Mouse (Mus musculus) granulocyte monocyte progenitor cell, adult 5-6 weeks (primary cell): ENCODE data around the gene Gnai3. TPM values are rescaled to one million over a fixed set of nuclear protein-coding genes. Genes with fewer than 3 reads are reported as not detected.
A peak's percentile ranks its signal among the peaks of the same experiment; 100 is the strongest.

Source experiments
- ATAC-seq: replicated peaks from 2 replicates; pipeline ENCODE4 v1.8.0; 2016; ENCODE audit warnings: mild to moderate bottlenecking, moderate TSS enrichment, inconsistent platforms; ENCODE audit not compliant: poor library complexity, severe bottlenecking
- total RNA-seq, 2 experiments: library from RNA; stranded (forward) in 1 of 2; stranded (reverse) in 1 of 2; fragments of 200-712, 200-1000 nt in 1 of 2; fragments of >200 nt in 1 of 2; fragmentation: Nextera tagmentation in 1 of 2; gene quantifications; 2 replicates each; pipeline ENCODE4 v1.2.3; 2014 to 2017

The Gnai3 gene
- total RNA-seq, 2 experiments from 2014 or later = 82.3 to 139 TPM

- peak; percentile 66 for ATAC-seq
Observed at GRCm38 (mm10) chr3:108086470-108086979, 59.4 kb downstream of the Gnai3 start, which contains the start of gene Ampd2. Ampd2 (minus strand) TSS chr3:108086651.

GRCm38 (mm10) chr3:108085721-108086469, 60.1 kb downstream of the Gnai3 start:
- peak; percentile 33 for ATAC-seq

DNA sequence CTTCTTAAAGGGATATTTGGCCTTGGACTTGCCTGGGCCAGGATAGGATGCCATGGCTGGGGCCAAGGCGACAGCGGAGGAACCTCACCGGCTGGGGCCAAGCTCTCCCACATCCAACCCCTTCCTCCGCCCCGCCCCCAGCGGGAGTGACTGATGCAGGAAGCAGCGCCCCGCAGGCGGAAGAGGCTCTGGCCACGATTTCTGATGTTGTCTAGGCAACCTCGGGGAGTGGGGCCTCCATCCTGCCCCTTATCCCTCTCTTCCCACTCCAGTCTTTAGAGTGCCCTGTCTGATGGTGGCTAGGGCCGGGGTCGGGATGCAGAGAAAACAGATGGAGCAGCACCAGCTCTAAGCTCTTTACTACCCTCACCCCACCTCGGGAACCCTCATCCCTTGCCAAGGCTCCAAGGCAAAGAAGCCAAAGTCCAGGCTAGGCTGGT, 60.6 kb downstream of the Gnai3 start:
- ATAC-seq = peak; percentile 70

GRCm38 (mm10) chr3:108084767-108085270, 61.1 kb downstream of the Gnai3 start:
- no peak for ATAC-seq

DNA sequence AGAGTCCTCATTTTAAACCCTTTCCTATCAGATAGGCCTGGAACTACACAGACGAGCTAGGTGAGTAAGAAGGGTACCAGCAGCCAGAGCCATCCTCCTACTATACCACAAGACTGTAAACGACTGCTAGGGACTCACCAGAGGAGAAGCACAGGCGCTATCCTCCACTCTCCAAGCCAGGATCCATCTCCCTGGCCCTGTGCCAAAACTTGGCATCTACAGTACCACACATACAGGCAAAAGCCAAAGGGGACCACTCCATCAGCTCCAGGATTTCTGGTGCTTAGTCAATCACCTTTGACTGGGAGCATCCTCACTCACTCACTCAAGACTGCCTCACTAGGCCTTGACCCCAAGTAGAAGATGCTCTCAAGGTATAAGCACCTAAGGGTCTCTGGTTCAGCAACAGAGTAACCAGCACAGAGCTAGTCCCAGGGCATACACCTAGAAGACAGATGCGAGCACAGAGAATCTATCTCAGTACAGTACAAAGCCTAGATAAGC, 62.0 kb downstream of the Gnai3 start:
- no peak for ATAC-seq

GRCm38 (mm10) chr3:108083161-108083560, 62.8 kb downstream of the Gnai3 start:
- peak; percentile 24 for ATAC-seq

DNA sequence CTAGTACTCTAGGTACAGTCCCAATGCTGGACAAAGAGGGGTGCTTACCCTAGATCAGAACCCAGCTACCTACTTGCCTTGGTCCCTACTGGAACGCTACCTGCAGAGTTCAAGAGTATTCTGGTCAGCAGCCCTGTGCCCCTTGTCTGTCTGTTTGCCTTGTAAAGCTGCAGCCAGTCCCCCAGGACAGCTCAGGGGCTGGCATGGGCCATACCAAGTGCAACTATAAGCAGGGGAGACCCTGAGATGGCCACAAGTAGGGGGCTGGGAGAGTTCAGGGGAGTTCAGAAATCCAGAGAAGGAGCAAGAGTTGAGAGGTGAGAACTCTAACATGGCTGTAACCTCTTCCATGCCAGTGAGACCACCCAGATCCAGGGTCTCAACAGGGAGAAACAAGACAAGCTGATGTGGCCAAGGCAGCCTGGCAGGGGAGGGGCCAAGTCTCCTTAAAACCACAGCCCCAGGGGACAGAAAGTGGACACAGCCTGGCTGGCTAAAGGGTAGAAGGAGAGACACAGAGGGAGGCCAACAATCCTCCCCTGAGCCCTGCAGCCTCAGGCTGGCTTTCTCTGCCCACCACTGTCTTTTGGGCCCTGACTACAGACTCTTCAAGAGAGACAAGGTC, 63.6 kb downstream of the Gnai3 start:
- no peak for ATAC-seq

GRCm38 (mm10) chr3:108081681-108082080, 64.3 kb downstream of the Gnai3 start:
- no peak for ATAC-seq

- ATAC-seq = no peak
Observed at GRCm38 (mm10) chr3:108076836-108077235, 69.1 kb downstream of the Gnai3 start.

DNA sequence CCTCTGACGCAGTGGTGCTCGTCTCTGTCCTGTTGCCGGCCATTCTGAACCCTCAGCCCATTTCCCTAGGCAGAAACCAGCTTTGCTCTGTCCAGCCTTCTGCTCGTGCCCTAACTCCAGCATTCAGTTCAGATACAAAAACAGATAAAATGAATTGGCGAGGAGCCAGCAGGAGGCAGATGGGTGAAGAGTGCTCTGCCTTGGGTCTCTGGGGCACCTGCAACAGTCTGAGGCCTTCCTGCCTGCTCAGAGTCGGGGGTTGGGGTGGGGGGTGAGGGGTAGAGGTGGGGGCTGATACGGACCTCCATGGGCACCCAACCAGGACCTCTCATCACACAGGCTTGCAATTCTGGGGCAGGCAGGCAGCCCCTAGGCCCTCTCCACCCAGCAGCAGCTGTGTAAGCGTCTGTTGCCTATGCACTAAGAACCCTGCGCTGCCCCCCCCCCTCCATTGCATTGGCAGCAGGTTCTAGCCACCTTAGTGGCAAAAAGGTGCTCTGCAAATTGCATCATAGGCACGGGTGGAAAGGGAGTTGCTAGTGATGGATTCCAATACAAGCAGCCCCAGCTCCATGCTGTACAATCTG, 72.9 kb downstream of the Gnai3 start:
- ATAC-seq = no peak

DNA sequence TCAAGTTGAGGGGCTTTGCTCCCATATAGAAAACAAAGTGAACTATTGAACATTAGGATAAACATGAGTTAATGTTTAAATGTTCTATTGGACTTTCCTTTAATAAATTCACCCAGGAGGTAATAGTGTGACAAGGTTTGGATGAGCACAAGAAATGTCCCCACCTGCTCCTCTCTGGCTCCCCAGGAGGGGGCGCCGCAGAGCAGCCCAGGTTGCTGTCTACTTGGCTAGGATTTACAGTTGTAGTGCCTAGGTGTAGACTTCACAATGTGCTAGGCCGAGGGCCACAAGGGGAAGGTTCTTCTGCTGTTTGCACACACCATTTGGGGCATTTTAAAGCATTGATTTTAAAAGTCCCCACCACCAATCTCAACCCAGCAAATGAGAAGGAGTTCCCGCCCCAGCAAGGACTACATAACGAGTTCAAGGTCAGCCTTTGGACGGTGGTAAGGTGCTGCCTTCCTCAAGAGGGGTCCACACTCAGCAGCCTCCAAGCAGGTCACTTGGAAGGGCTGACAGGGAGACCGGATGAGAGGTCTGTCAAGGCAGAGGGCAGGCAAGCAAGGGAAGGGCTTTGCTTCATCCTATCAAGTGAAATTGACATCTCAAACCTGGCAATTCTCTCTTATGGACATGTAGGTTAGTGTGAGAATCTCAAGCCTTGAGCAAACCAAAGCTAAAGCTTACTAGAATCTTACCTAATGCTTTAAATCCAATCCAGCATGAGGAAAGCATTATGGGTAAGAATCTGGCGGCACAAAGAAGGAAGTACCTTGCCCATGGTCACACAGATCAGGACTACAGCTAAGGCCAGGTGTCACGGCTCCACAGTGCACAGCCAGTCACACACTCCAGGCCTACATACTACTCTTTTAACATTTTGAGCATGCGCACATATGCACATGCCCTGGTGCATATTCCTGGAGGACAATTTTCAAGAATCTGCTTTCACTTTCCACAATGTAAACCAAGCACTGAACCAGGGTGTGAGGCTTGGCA, 75.4 kb downstream of the Gnai3 start:
- ATAC-seq = peak; percentile 69

GRCm38 (mm10) chr3:108069231-108069870, 76.6 kb downstream of the Gnai3 start:
- peak; percentile 33 for ATAC-seq

- ATAC-seq = no peak
Observed at GRCm38 (mm10) chr3:108068826-108069225, 77.1 kb downstream of the Gnai3 start.

DNA sequence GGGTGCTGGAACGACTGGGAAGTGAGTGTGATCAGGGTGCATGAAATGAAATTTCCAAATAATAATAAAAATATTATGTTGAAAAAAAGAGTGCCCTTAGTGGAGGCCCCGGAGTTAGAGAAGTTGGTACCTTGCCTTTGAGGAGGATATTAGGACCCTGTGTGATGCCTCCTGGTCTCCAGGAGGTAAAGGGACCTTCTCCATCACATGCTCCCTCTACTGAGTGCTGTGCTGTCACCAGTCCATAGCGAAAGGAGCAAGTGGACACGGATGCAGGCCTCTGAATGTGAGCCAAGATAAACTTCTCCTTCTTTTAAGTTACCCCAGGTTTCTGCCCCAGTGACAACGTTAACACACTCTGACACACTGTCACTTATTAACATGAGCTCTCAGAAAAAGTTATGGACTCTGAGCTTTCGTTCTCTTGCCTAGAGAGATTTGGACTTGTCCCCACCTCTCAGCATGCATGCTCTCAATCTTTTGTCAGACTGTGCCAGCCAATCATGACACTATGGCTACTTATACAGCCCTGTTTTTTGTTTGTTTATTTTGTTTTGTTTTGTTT, 78.5 kb downstream of the Gnai3 start:
- no peak for ATAC-seq

DNA sequence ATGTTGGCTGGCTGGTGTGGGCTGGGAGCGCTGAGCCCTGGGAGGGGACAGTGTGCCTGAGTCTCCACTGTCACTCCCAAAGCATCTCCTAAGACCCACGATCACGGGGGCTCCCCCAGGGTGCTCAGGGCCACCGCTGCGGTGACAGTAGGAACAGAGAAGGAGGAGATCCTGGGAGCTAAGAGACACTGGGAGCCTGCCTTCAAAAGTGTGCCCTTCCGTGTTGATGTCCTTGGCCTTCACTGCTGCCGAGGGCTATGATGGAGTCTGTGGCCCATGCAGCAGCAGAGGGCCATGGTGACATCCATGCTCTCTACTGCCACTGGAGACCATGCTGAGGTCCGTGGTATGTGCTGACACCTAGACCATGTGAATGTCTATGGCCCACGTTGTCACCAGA, 80.4 kb downstream of the Gnai3 start:
- ATAC-seq = 0 out of 2 replicates have a peak, but pooled peaks have one; percentile 6

DNA sequence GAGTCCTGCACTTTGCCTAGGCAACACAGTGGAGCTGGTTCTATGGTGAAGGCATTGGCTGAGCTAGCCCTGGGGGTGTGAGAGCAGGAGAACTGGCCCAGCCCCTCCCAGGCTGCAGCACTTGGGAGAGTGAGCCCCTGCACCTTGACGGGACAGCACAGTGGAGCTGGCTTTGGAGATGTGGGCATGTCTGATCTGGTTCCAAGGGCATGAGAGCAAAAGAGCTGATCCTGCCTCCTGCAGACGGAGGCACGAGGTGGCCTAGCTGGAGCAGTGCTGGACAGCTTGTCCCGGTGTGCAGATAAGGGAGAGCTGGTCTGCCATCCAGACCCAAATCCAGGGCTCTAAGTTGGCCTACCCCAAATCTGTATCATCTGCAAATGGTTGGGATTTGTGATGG, 81.3 kb downstream of the Gnai3 start:
- no peak for ATAC-seq

DNA sequence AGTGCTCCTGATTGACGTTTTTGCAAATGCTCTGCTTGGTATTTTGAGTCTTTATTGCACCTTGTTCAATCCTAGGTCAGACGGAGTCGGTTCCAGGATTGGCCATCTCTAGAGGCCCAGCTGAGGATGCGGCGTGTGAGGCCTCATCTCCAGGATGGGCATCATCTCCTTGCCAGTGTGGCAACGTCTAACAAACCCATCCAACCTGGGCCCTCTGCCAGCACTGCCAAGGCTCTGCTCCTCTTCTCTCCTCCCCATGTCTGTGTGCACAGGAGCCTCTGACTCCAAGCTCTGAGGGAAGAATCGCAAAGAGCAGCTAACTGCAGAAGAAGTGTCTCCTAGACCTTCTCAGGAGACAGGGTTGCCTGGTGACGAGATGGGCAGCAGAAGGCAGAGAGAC, 83.3 kb downstream of the Gnai3 start:
- no peak for ATAC-seq

DNA sequence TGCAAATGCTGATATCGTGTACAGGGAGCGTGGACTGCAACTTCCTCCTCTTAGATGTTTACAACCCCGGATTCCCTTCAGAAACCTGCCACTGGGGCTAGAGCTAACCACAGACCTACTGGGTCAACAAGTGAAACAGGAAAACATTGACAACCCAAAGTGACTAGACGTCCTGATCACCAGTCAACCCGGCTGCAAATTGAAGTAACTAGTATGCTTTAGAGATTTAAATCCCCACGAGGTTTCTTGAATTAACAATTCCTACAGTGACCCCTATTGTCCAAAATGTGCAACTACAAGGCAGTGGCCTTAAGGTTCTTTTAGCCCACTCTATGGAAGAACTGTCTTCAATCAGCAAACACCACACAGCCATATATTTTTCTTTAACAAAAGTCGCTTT, 84.5 kb downstream of the Gnai3 start:
- peak; percentile 85 for ATAC-seq
